Mouse (Mus musculus): ENCODE data around the gene Hbb-bt.

- peak; percentile 53 for TF ChIP-seq CTCF (IDR thresholded peaks at IDR 0.05; ENCODE audit: low read depth)
- TF ChIP-seq EP300 (IDR thresholded peaks at IDR 0.05; ENCODE audit: low read depth) = no peak
Observed at GRCm38 (mm10) chr7:103806856-103807255, 6.9 kb downstream of the Hbb-bt start.

Data from heart, postnatal 0 days (tissue).